Mouse (Mus musculus) cerebellum, postnatal 10 days (tissue): ENCODE results near the gene Zfp36l2.
"Not testable (repeated sequence)": the region's sequence is repeated elsewhere in the genome, so short reads cannot be mapped to it uniquely, and the experiment has no call there.

Source experiments
- DNase-seq, 2 experiments: peaks; one replicate each; pipeline ENCODE4 v3.0.0; 2021; ENCODE audit warnings: mixed read lengths in 2 of 2

The Zfp36l2 gene

DNA sequence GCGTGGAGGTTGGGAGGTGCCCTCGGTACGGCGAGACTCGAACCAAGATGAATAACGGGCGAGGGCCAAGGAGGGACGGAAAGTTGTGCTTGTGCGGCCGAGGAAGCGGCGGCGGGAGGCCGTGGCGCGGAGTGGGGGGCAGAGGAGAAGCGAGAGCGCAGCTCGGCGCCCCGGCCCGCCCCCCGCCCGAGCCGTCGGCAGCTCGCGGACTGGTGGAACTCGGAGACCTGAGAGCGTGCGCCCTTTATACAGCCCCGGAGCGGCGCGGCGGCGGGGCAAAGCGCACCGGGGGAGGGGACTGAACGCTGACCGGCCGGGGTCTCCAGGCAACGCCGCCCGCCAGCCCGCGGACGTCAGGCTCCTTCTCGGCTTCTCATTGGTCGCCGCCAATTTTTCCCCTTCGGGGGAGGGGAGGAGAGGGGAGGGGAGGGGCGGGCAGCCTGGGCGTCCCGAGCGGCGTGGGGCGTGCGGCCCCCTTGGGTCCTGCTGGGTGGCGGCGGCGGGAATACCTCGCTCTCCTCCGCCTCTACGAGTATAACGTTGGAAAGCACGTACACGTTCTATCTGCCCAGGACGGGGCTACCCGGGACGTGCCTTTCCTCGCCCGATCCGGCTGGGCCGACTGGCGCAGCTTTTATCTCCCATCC, at the start of gene Zfp36l2:
TSS of gene Zfp36l2 (minus strand) at position 221 of the 647 bp plus-strand sequence.
- peak; percentile 84 to 93 for DNase-seq

DNA sequence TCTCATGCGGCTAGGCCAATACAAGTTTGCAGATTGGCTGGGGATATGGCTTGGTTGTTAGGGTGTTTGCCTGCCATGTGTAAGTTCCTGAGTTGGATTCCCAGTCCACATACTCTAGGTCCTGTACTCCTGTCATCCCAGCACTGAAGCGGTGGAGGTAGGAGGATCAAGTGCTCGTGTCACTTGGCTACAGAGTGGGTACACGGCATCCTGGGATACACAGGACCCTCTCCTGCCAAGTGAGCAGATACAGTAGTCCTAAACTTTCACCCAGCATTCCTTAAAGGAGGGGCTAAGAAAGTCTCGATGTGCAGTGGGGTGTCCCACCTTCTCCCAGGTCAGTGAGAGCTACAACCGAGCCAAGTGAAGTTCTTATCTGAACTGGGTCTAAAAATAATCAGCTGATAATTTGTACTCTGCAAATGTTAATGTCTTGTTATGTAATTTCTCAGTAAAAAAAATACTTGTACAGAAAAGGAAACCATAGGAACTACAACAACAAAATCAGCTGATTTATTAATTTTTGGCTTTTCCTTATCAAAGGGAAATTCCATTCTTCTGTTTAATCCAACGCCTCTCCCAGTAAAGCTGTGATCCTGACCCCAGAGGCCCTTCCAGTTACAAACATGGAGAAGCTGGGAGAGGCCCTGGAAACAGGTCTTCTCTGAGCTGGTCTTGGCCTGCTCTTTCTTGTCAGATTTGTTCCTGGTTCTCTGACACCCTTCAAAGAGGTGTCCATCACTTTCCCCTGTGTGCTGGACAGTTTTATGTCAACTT, 49.2 kb upstream of the Zfp36l2 start:
- no peak for DNase-seq

DNA sequence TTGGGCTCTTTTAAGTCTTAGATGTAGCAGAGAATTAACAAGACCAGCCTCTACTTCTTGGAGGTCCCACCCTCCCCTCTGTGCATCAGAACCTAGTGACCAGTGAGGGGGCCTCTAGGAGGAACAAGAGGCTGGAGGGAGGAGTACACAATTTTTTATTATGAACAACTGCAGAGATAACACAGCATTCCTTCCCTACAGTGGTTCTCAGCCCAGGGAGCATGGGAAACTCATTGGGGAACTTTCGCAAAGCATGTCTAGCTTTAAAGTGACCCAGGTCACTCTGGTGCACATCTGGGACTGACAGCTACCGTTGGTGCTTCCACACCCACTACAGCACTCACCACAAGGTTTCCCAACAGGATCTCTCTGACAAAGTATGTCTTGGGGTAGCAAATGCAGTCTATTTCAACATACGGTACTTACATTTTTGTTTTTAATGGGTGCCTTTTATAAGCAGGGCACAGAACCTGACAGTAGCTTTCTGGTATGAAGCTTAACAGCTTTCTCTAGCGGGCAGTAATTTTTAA, 47.7 kb upstream of the Zfp36l2 start:
- DNase-seq = no peak

DNA sequence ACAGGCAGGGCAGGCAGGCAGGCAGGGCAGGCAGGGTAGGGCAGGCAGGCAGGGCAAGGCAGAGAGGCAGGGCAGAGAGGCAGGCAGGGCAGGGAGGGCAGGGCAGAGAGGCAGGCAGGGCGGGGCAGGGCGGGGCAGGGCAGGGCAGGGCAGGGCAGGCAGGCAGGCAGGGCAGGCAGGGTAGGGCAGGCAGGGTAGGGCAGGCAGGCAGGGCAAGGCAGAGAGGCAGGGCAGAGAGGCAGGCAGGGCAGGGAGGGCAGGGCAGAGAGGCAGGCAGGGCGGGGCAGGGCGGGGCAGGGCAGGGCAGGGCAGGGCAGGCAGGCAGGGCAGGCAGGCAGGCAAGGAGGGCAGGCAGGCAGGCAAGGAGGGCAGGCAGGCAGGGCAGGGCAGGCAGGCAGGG, 47.0 kb upstream of the Zfp36l2 start:
- not testable (repeated sequence) for DNase-seq

DNA sequence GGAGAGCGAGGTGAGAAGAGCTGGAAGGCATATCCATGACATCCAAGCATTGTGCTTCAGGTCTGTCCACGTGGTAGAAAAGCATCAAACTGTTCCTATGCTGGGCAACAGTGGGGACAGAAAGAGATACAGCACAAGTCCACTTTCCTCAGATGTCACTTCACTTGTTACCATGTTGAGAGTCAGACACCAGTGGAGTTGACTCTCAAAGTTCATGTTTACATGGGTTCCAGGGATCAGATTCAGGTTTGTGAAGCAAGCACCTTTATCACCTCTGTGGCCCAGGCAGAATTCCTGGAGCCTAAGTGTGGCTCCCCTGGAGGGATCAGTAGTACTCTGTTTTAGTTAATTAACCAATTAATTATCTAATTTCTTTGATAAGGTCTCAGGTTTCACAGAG, 46.0 kb upstream of the Zfp36l2 start:
- DNase-seq = no peak

DNA sequence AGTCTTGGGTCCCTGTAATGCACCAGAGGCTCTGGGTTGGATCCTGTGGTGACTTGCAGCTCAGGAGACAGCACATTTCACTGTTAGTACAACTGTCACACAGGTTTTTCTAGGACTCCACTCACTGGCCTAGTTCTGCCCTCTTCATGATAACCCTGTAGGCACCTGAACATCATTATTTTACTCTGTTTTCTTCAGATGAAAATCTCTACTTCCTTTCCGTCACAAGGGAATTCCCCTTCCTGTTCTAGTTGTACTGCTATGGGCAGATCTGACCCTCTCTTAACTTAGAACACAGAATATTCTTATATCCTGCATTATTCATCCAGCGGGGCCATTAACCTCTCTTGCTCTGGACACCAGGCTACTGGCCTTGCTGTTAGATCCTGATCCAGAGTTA, 43.6 kb upstream of the Zfp36l2 start:
- DNase-seq = no peak

DNA sequence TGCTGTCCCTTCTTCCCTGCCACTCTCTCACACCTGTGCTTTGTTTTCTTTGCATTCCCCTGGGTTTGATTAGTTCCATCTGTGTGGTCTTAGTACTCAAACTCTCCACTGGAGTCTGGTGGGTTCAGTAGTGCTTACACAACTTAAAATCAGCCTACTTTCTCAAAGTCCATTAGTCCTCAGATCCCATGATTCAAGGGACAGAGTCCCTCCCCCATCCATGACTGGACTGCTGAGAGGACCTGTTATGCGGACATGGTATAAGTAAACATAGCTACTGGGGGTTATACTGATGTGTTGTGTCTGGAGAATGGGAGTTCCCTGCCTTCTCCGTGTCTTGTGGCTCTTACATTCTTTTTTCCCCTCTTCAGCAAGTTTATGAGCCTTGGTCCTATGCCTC, 40.5 kb upstream of the Zfp36l2 start:
- no peak for DNase-seq

DNA sequence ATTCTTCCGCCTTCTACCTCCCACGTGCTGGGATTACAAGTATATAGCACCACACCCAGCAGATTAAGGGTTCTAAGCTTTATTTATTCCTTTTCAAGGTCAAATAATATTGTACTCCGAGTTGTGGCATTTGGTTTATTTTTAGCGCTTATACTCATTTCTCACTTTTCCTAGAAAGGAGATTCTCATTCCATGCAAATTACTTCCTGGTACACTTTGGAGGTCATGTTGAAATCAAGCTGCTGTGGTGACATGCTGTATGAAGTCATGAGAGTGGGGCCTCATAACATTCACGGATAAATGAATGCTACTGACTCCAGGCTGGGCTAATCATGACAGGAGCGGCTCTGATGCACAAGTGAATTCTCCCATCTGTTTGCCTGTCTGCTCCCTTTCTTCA, 38.9 kb upstream of the Zfp36l2 start:
- no peak for DNase-seq

DNA sequence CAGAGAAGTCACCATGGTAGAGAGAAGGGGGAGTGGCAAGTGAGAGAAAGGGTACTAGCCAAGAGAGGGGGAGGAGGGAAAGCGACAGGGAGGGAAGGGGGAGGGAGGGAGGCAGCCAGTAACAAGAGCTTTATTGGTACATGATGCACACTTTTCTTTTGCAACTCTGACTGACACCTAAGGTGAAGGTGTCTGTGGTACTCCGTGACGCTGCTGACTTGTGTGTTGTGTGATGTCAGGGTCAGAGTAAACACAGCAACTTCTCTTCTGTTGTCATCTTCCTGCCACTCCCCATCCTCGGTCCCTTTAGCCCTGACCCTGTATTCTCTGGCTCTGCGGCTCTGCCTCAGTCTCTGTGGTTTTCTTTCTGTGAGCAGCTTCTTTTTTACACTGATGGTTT, 38.5 kb upstream of the Zfp36l2 start:
- no peak for DNase-seq

DNA sequence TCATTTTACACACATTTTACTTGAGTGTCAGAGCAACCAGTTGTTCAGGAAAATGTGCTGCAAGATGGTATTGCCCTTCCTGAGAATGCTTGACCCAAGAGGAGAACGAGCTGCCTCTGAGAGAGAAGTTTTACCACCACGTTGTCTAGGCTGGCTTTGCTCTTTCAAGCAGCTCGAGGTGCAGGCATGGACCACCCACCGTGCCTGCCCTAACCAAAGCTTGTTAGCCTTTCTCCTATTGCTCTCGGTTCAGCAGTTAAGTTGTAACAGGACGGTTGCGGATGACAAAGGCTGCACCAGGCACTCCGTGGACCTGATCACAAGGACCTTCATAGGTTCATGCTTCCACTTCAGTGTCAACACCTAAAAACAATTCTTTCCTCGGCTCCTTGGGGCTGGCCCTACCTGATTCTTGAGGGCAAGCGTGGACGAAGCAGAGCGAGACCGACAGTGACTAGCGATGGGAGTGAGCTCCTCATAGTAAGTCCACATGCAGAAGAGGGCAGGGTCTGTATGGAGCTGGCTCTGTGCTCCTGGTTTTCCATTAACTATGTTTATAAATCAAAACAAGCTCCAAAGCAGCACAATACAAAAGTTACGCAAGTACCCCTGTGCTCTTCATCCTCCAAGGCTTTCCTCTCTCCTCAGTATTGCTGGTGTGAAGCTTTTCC, 36.6 kb upstream of the Zfp36l2 start:
- DNase-seq = no peak

DNA sequence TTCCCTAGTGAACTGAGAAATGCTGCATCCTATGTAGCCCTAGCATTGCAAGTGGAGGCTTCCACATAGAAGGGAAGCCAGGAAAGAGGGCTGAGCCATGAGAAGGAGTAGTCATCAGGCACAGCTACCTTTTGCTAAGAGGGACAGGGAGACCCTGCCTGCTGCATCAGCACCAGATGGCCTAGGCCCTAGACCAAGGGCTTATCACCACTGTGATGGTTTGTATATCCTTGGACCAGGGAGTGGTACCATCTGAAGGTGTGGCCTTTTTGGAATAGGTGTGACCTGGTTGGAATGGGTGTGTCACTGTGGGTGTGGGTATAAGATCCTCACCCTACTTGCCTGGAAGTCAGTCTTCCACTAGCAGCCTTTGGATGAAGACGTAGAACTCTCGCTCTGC, 31.1 kb upstream of the Zfp36l2 start:
- not testable (repeated sequence) for DNase-seq

DNA sequence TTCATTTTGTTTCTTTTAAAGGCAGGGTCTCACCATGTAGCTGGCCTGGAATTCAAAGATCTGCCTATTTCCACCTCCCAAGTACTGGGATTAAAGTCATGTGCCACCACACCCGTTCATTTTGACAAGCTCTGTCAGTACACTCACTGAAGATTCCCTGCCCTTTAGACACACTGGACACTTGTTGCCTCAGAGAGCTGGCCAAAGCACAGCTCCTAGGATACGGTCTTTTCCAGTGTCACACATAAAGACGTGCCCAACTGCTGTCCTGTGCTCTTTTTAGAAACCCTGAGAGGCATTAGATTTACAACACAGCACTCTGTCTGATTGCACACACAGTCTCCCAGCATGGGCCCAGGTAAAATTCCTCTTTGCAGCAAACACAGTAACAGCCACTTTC, 29.9 kb upstream of the Zfp36l2 start:
- DNase-seq = no peak

DNA sequence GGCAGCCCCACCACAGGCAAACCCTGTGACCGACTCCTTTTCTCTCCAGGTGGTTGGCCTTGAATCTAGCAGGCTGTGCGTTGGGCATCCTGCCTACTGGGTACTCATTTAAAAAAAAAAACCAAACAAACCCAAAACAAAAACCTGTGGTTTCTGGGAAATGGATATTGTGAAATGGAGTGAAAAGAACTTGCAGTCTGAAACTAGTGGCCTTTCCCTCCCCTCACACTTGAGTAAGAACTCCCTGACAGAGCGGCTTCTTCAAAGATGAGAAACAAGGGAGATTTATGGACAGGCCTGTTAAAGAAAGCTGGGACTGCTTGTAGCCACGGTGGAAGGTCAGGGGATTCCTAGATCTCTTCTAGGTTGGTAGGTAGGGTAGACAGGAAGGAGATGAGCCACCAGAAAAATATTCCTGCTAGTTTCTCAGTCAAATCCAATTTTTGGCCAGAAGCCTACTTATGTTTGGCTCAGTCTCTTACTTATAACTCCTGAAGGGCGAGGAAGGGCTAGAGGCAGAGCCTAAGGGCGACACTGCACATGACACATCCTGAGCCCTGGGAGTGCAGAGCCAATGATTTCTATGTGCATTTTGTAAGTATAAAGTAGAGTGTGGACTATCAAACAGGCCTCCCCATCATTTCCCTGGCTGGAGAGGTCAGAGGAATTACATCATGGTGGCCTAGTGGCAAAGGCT, 27.7 kb upstream of the Zfp36l2 start:
- peak; percentile 47 to 57 for DNase-seq

DNA sequence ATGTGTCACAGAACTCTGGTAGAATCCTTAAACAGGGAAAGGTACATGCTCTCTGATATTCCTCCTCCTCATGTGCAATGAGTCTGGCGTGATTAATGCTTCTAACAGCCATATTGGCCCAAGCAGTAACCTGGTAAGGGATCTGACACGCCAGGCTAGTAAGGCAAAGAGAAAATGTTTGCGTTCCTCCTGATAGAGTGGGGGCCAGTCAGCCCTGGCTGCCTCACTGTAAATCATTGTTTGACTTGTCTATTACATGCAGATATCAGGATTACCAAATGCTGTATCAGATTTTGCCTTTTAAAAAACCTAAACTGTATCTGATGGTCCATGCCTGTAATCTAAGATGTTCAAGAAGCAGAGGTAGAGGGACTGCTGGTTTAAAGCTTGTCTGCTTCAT, 25.7 kb upstream of the Zfp36l2 start:
- DNase-seq = no peak

DNA sequence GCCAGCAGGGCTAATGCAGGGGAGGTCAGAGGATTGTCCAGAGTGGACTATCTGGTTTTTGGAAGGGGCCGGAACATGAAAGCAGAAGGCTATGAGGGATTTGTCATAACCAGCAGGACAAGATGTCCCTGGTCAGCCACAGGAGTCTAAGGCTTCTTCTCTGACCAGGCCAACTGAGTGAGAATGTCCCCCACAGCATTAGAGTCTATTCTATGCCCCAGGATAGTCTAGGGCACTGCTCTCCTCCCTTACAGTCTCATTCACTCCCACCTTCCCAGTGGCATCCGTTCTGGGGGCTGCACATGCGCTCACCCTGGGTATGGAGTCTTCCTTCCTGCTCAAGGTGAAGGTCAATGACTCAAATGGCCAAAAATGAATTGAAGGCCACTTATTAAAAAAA, 19.9 kb upstream of the Zfp36l2 start:
- no peak for DNase-seq

DNA sequence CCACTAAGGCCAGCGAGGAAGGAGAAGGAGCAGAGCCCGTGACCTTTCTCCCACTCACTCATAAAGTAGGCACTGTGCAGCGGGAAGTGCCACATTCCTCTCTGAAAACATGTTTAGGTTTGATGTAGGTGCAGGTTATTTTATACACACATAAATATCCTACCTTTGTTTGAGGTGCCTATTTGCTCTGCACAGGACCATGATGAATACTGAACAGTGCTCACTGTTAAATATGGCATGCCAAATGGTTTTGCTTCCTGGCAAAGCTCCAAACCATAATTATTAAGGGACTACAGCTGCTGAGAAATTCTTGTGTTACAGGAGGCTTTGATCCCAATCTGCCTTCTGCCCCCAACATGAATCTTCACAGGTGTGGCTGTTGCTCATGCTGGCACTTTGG, 18.5 kb upstream of the Zfp36l2 start:
- DNase-seq = no peak

DNA sequence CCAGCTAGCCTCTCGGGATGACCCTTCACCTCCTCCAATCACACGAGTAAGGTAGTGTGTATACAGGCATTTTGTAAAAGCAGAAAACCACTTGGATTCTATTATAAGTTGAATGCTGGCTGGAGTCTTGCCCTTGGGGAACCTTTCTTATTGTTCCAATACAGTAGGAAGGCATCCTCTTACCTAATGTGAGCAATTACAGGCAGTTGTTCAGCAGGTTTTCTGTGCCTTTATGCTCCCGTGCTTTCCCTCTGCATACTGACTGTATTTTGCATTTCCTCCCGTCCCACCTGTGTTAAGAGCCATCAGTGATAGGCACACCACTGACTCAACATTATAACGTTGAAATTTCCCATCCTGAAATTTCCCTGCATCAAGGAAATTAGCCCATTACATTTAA, 17.2 kb upstream of the Zfp36l2 start:
- DNase-seq = no peak

DNA sequence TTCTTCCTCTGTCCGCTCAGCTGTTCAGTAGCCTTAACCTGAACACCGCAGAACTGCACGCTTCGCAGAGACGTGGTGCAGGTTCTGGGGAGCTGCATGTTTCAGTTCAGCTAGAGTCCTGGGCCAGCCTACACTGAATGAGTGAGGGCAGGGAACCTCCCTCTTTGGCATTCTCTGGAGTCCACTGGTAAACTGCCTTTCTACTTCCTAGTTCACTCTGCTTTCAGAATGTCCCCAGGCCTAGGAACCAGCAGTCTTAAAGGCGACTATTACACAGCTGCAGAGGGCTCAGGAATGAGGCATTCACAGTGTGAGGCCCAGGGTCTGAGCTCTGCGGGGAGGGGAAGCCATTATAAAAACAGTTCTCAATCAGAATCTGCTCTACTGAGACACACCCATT, 15.6 kb upstream of the Zfp36l2 start:
- DNase-seq = no peak

DNA sequence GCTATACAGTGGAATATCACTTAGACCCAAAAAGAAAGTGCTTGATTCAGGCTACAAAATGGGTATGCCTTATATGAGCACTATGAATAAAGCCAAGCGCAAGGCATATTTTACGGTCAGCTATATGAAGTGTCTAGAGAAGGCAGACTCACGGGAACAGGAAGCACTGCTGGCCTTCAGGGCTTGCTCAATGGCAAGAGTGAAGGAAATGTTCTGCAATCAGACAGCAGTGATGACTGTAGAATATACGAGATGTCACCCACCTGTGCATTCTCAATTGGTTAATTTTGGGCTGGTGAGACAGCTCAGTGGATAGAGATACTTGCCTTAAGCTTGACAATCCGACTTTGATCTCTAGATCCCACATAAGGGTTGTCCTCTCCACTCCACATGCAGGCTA, 13.4 kb upstream of the Zfp36l2 start:
- no peak for DNase-seq

DNA sequence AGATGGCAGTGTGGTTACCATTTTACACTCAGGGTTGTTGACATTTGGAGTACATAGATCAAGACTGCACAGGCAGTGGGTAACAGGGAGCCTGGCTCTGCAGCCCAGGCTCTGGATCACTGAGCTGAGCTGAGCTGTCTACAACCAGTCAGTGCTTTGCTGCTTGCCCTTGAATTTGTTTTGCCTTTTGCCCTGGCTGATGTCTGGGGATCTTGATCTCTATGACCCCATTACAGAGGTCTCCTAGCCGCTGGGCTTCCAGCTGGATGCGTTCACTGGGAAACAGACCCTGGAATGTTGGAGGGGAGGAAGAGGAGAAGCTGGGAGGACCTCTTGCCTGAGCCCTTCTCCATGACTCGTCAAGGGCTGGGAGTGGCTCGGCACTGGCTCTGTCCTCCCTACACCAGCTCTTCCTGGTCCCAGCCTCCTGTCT, 10.2 kb upstream of the Zfp36l2 start:
- no peak for DNase-seq

DNA sequence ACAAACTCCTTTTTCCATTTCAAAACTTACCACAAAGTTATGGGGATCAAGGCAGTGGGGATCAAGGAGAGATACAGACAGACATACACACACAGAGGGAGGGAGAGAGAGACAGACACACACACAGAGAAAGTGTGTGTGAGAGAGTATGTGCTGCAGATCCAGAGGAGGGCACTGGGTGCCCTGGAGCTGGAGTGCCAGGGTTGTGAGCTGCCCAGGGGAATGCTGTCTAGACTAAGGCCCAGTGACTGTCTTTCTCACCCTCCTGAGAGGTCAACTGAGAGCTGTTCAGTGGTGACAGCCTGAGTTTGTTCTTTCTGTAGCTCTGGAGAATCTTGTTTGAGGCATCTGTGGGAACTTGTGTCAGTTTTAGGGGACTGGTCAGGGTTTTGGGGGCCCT, 8.6 kb upstream of the Zfp36l2 start:
- DNase-seq = no peak

DNA sequence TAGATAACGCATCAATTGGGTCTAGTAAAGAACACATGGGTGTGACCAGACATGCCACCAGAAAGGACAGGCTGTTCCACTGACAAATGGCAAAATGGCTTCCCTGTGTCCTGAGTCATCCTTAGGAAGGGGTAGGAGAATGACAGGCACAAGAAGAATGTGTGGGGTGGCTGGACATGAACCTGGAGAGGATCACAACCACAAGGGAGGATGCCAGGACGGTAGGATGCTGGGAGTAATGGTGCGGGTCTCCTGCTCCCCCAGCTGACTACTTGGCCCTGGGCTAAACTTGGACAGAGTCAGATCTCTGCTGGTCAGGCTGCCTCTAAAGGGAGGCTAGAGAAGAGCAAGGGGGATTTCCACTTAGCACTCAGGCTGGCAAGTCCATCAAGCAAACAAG, 8.1 kb upstream of the Zfp36l2 start:
- DNase-seq = no peak

DNA sequence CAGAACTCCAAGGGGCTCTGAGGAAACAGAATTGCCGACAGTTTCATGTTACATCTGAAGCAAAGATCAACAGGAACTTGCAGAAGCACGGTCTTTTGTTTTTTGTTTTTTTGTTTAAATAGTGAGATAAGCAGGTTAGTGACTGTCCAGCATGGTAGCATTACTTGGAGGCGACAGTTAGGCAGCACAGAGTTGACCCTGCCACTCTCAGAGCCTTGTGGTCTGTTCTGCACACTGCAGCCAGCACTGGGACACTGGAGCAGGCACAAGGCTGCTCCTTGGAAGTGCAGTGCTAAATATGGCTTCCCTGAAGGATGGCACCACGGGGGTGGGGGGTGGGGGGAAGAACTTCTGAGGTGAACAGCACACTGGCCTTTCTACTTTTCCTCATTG, 7.3 kb upstream of the Zfp36l2 start:
- no peak for DNase-seq
